Mouse (Mus musculus): ENCODE results near the gene Babam2. TPM values are rescaled to one million over a fixed set of nuclear protein-coding genes. Genes with fewer than 3 reads are reported as not detected.

Babam2 gene
- polyA plus RNA-seq, 1 experiment from 2014 or later: 37.3 TPM

GRCm38 (mm10) chr5:32060485-32060884 lies 363.0 kb downstream of the Babam2 start:
- Histone ChIP-seq H3K4me2 (ENCODE audit: low read length) (no peak overlapping the region), H3K9ac (ENCODE audit: low read length) (no peak overlapping the region), H3K27me3 (ENCODE audit: control insufficient read depth, insufficient read depth, low read length) (no peaks in the 10 kb centered on the region), H3K9me3 (ENCODE audit: control insufficient read depth, low read length) (no peaks in the 10 kb centered on the region), H3K36me3 (ENCODE audit: control insufficient read depth, insufficient read depth, low read length) (no peaks in the 10 kb centered on the region), H3K4me1 (ENCODE audit: control insufficient read depth in 2 of 2, insufficient read depth in 2 of 2, low read length in 2 of 2) (peaks cover 0 to 7% of the 10 kb centered on the region in 2 experiments; a peak in 1 of 4 replicates), H3K27ac (replicated peaks in 1 of 2; ENCODE audit: control insufficient read depth in 1 of 2, insufficient read depth in 1 of 2, low read depth in 2 of 2, low read length in 2 of 2) (no peak overlapping the region), H3K4me3 (ENCODE audit: control insufficient read depth in 1 of 2, insufficient read depth in 1 of 2, low read depth in 1 of 2, low read length in 2 of 2) (no peak overlapping the region)
- 84% methylated on average over 2 of the region's 2 CpGs for WGBS
- ATAC-seq (ENCODE audit: insufficient number of reproducible peaks, insufficient read depth, low FRiP score, low read depth): no peak

- Histone ChIP-seq H3K27ac (replicated peaks in 1 of 2; ENCODE audit: control insufficient read depth in 1 of 2, insufficient read depth in 1 of 2, low read depth in 2 of 2, low read length in 2 of 2) (no peak overlapping the region), H3K36me3 (ENCODE audit: control insufficient read depth, insufficient read depth, low read length) (no peaks in the 10 kb centered on the region), H3K27me3 (ENCODE audit: control insufficient read depth, insufficient read depth, low read length) (no peaks in the 10 kb centered on the region), H3K4me3 (ENCODE audit: control insufficient read depth in 1 of 2, insufficient read depth in 1 of 2, low read depth in 1 of 2, low read length in 2 of 2) (no peak overlapping the region), H3K4me2 (ENCODE audit: low read length) (no peak overlapping the region), H3K9me3 (ENCODE audit: control insufficient read depth, low read length) (no peaks in the 10 kb centered on the region), H3K9ac (ENCODE audit: low read length) (no peak overlapping the region), H3K4me1 (ENCODE audit: control insufficient read depth in 2 of 2, insufficient read depth in 2 of 2, low read length in 2 of 2) (peaks cover 8 to 20% of the 10 kb centered on the region in 2 experiments)
- 80% methylated on average over 1 of the region's 1 CpGs for WGBS
- ATAC-seq (ENCODE audit: insufficient number of reproducible peaks, insufficient read depth, low FRiP score, low read depth): no peak
Observed at GRCm38 (mm10) chr5:32061854-32062253, 364.4 kb downstream of the Babam2 start.

DNA sequence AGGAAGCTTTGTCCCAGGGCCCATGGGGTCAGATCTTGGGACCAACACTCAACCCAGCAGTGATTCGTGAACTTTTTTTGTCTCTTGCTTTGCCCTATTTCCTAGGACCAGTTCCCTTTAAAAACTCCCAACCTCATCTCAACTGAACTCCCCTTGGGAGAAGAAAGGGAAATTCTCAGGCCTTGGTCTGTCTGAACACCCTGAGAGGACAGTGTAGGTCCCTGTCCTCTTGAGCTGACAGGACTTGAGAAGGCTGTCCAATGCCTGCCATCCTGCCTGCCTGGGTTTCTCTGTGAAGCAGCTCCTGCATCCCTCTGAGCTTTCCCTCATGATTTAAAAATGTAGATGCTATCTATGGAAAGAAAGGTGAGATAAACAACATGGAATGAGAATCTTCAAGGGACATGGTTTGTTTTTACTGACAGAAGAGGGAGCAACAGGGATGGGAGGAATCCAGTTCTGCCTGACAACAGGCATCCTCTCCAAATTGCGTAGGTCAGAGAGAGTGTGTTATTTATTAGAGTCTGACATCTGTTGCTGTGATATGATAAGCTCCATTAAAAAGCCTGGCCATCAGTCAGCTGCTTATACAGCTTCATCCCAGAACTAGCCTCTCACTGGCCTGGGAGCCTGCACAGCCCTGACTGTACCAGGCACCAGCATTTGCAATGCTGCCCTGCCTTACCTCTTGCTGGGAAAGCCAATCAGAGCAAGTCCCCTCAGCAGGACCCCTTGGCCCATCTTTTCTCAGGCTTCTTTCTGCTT lies 367.0 kb downstream of the Babam2 start:
- Histone ChIP-seq H3K9ac (ENCODE audit: low read length) (no peak overlapping the region), H3K27me3 (ENCODE audit: control insufficient read depth, insufficient read depth, low read length) (no peaks in the 10 kb centered on the region), H3K4me1 (ENCODE audit: control insufficient read depth in 2 of 2, insufficient read depth in 2 of 2, low read length in 2 of 2) (peaks cover 8 to 21% of the 10 kb centered on the region in 2 experiments), H3K36me3 (ENCODE audit: control insufficient read depth, insufficient read depth, low read length) (no peaks in the 10 kb centered on the region), H3K4me2 (ENCODE audit: low read length) (no peak overlapping the region), H3K27ac (replicated peaks in 1 of 2; ENCODE audit: control insufficient read depth in 1 of 2, insufficient read depth in 1 of 2, low read depth in 2 of 2, low read length in 2 of 2) (no peak overlapping the region), H3K9me3 (ENCODE audit: control insufficient read depth, low read length) (no peaks in the 10 kb centered on the region), H3K4me3 (ENCODE audit: control insufficient read depth in 1 of 2, insufficient read depth in 1 of 2, low read depth in 1 of 2, low read length in 2 of 2) (no peak overlapping the region)
- 71% methylated on average over 2 of the region's 2 CpGs for WGBS
- no peak for ATAC-seq (ENCODE audit: insufficient number of reproducible peaks, insufficient read depth, low FRiP score, low read depth)

DNA sequence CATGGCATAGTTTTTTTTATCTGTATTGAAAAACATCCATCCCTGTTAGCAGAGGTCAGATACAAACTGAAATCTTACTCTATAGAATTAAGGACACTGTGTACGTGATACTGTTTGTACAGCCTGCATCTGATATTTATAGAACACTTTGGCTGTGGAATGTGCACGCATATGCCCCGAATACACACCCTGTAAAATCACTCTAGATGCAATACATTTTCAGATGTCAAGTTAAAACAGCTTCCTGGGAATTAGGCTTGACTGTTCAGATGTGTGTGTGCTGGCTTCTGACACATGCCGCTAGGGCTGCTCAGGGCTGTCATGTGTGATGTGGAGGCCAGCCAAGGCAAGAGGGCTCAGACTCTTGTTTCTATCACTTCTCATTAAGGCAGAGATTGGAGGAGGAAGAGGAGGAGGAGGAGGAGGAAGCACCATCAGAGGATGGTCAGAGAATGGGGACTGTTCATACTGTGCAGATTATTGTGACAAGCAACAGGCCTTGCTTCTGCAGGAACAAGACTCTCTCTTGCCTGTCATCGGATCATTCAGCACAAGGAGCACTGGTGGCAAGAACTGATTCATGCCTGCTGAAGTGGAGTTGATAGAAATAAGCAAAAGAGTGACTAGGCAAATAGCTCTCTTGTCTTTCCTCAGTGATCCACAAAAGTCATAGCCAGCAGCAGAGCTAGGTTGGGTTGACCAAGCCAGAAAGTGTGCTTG lies 368.7 kb downstream of the Babam2 start:
- no peak overlapping the region for H3K9ac ChIP-seq (ENCODE audit: low read length)
- no peak for ATAC-seq (ENCODE audit: insufficient number of reproducible peaks, insufficient read depth, low FRiP score, low read depth)
- H3K4me3 ChIP-seq (ENCODE audit: control insufficient read depth in 1 of 2, insufficient read depth in 1 of 2, low read depth in 1 of 2, low read length in 2 of 2): no peak overlapping the region
- 20% methylated on average over 5 of the region's 5 CpGs for whole genome bisulfite sequencing
- no peaks in the 10 kb centered on the region for H3K27me3 ChIP-seq (ENCODE audit: control insufficient read depth, insufficient read depth, low read length)
- peaks cover 12 to 21% of the 10 kb centered on the region in 2 experiments for H3K4me1 ChIP-seq (ENCODE audit: control insufficient read depth in 2 of 2, insufficient read depth in 2 of 2, low read length in 2 of 2)
- peak overlapping the region; percentile 59 to 64 for H3K27ac ChIP-seq (replicated peaks in 1 of 2; ENCODE audit: control insufficient read depth in 1 of 2, insufficient read depth in 1 of 2, low read depth in 2 of 2, low read length in 2 of 2)
- H3K9me3 ChIP-seq (ENCODE audit: control insufficient read depth, low read length): no peaks in the 10 kb centered on the region
- no peaks in the 10 kb centered on the region for H3K36me3 ChIP-seq (ENCODE audit: control insufficient read depth, insufficient read depth, low read length)
- H3K4me2 ChIP-seq (ENCODE audit: low read length): peak overlapping the region; percentile 1; the same call in 1 of the 2 replicates

- Histone ChIP-seq H3K27me3 (ENCODE audit: control insufficient read depth, insufficient read depth, low read length) (no peaks in the 10 kb centered on the region), H3K9me3 (ENCODE audit: control insufficient read depth, low read length) (no peaks in the 10 kb centered on the region), H3K27ac (replicated peaks in 1 of 2; ENCODE audit: control insufficient read depth in 1 of 2, insufficient read depth in 1 of 2, low read depth in 2 of 2, low read length in 2 of 2) (0 out of 4 replicates have a peak overlapping the region, but pooled peaks of 1 of the 2 experiments have one; percentile 59), H3K4me3 (ENCODE audit: control insufficient read depth in 1 of 2, insufficient read depth in 1 of 2, low read depth in 1 of 2, low read length in 2 of 2) (no peak overlapping the region), H3K4me1 (ENCODE audit: control insufficient read depth in 2 of 2, insufficient read depth in 2 of 2, low read length in 2 of 2) (peaks cover 15 to 21% of the 10 kb centered on the region in 2 experiments), H3K9ac (ENCODE audit: low read length) (no peak overlapping the region), H3K36me3 (ENCODE audit: control insufficient read depth, insufficient read depth, low read length) (no peaks in the 10 kb centered on the region), H3K4me2 (ENCODE audit: low read length) (no peak overlapping the region)
- WGBS: 86% methylated on average over 2 of the region's 2 CpGs
- no peak for ATAC-seq (ENCODE audit: insufficient number of reproducible peaks, insufficient read depth, low FRiP score, low read depth)
Observed at GRCm38 (mm10) chr5:32066839-32067238, 369.4 kb downstream of the Babam2 start.

DNA sequence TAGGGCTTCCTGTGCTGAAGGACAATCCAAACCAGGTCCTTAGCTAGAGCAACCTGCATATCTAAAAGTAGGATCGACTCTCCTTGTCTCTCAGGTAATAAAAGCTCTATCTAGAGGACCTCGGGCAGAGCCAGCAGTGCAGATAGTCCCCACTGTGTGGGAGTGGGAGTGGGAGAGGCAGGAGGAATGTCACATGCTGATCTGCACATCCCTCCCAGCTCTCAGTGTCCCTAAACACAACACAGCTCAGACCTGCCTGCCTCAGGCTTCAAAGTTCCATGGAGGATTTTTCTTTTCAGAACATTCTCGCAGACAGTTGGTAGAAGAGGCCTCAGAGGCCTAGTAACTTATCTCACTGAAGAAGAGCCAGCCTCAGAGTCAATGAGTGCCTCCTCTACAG lies 371.1 kb downstream of the Babam2 start:
- Histone ChIP-seq H3K4me2 (ENCODE audit: low read length) (no peak overlapping the region), H3K4me1 (ENCODE audit: control insufficient read depth in 2 of 2, insufficient read depth in 2 of 2, low read length in 2 of 2) (peaks cover 15 to 21% of the 10 kb centered on the region in 2 experiments), H3K36me3 (ENCODE audit: control insufficient read depth, insufficient read depth, low read length) (no peaks in the 10 kb centered on the region), H3K9ac (ENCODE audit: low read length) (no peak overlapping the region), H3K9me3 (ENCODE audit: control insufficient read depth, low read length) (no peaks in the 10 kb centered on the region), H3K4me3 (ENCODE audit: control insufficient read depth in 1 of 2, insufficient read depth in 1 of 2, low read depth in 1 of 2, low read length in 2 of 2) (no peak overlapping the region), H3K27ac (replicated peaks in 1 of 2; ENCODE audit: control insufficient read depth in 1 of 2, insufficient read depth in 1 of 2, low read depth in 2 of 2, low read length in 2 of 2) (no peak overlapping the region), H3K27me3 (ENCODE audit: control insufficient read depth, insufficient read depth, low read length) (no peaks in the 10 kb centered on the region)
- no peak for ATAC-seq (ENCODE audit: insufficient number of reproducible peaks, insufficient read depth, low FRiP score, low read depth)
- WGBS: 72% methylated on average over 3 of the region's 3 CpGs

- Histone ChIP-seq H3K36me3 (ENCODE audit: control insufficient read depth, insufficient read depth, low read length) (no peaks in the 10 kb centered on the region), H3K9ac (ENCODE audit: low read length) (no peak overlapping the region), H3K9me3 (ENCODE audit: control insufficient read depth, low read length) (no peaks in the 10 kb centered on the region), H3K4me3 (ENCODE audit: control insufficient read depth in 1 of 2, insufficient read depth in 1 of 2, low read depth in 1 of 2, low read length in 2 of 2) (no peak overlapping the region), H3K27me3 (ENCODE audit: control insufficient read depth, insufficient read depth, low read length) (no peaks in the 10 kb centered on the region), H3K4me2 (ENCODE audit: low read length) (no peak overlapping the region), H3K4me1 (ENCODE audit: control insufficient read depth in 2 of 2, insufficient read depth in 2 of 2, low read length in 2 of 2) (peaks cover 15 to 21% of the 10 kb centered on the region in 2 experiments), H3K27ac (replicated peaks in 1 of 2; ENCODE audit: control insufficient read depth in 1 of 2, insufficient read depth in 1 of 2, low read depth in 2 of 2, low read length in 2 of 2) (no peak overlapping the region)
- ATAC-seq (ENCODE audit: insufficient number of reproducible peaks, insufficient read depth, low FRiP score, low read depth): no peak
- WGBS: 83% methylated on average over 4 of the region's 4 CpGs
Observed at GRCm38 (mm10) chr5:32069096-32069495, 371.6 kb downstream of the Babam2 start.

All from heart, embryonic 14.5 days (tissue).